Mouse (Mus musculus) cerebellum, postnatal 36 days (tissue): ENCODE data around the gene Farp1.

Source experiments
- DNase-seq, 2 experiments: peaks; one replicate each; pipeline ENCODE4 v3.0.0; 2021 to 2022; ENCODE audit warnings: mixed read lengths in 2 of 2

The Farp1 gene

DNA sequence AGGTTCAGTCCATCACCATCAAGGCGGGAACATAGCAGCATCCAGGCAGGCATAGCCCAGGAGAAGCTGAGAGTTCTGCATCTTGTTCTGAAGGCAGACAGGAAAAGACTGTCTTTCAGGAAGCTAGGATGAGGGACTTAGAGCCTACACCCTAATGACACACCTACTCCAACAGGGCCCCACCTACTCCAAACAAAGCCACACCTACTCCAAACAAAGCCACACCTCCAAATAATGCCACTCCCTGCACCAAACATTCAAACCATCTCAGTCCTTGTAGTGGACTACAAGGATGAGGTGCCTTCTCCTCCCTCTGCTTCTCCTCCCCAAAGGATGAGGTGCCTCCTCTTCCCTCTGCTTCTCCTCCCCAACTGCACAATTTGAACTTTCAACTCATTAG is 23.5 kb downstream of the Farp1 start:
- DNase-seq, result no peak

DNA sequence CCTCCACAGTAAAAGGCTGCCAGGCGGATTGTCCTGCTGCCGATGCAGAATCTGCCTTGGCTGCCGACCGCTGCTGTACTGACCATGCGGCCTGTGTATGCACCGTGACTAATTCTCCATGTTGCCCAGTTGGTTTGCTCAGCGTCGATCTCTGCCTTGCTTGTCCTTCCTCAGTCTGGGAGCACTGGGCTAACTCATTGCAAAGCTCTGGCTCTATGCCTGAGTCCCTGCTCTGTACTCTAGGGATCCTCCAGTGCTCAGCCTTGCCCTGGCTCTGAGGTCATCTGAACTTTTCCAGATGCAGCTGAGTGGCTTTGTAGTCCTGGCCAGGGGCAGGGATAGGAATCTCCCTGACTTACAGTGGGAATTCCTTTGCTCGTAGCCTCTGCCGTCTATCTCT is 24.3 kb downstream of the Farp1 start:
- DNase-seq, result peak in 1 of 2 experiments; percentile 29

DNA sequence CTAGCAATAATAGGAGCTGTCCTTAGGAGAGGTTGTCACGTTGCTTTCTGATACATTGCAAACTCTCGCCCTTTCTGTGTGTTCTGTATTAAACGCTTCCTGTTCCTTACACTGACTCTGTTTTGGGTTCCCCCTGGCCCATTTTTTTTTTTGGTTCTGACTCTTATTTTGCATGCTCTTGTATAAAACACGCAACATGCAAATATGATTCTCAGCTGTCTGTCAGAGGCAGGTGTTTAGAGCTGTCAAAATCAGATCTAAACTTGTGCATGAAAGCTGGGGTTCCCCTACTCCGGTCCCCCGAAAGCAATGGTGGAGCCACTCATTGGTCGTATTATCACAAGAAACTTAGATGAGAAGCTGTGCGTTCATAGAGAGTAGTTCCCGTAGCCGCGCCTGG is 25.5 kb downstream of the Farp1 start:
- DNase-seq, result no peak

DNA sequence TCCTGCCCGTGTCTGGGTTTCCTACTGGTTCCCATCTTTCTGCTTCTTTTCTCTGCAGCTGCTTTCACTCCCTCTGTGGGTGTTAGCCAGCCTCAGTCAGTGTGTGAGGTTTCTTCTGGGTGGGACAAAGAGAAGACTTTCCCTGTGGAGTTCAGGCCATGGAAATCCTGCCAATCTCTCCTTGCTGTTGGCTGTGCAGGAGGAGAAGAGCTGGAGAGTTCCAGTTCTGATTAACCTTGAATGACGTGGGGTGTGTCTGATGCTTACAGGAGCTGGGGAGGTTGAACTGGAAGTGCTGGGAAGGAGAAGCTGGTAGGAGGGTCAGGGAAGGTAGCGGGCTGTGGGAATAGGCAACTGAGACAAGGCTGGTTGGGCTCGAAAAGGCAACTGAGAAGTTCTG is 26.7 kb downstream of the Farp1 start:
- DNase-seq, result no peak

DNA sequence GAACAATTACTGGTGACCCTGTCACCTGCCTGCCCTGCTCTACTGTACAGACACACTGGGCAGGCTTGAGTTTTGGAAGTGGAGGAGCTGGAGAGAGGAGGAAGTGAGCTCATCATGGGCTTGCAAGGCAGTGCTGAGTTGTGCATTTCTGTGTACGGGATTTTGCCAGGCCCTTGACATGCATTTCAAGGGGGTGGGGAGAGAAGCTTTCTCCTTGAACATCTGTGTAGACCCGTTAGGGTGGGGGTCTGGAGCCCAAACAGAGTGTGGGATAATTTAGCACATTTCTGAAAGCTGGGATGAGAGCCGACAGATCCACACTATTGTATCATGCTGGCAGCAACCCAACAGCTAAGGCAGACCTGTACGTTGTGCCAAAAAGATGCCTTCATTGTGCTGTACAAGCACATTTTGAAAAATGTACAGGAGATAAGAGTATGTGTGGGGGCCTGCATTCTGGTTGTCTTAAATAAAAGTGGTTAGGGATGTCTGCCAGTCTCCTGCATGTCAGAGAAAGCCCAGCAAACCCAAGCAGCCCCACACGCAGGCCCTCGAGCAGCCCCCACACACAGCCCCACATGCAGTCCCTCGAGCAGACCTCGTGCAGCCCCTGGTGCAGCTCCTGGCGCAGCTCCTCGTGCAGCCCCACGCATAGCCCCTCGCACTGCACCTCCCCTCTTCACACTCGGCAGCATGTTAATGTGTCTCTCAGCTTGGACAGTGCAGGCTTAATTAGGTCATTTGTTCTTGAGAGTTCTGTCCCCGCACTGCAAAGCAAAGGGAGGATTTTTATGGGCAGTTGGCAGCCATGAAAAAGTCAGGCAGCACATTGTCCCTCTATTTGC is 27.5 kb downstream of the Farp1 start:
- peak; percentile 44 to 60 for DNase-seq

DNA sequence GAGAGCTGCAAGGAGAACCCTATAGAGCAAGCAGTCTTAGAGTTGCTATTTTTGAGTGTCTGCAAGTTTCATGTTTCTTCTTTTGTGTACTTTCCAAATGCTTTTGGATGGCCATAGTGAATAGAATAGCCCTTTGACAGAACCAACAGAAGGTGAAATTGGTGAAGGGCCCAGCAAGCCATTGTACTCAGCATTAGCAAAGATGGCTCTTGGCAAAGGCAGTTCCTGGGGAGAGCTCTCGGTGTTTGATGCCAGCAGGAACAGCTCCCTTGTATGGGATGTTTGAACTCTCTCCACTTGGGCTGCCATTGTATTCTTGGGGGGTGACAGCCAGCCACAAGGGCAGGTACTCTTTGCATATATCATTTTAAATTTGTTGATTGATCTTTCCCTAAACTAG is 29.7 kb downstream of the Farp1 start:
- no peak for DNase-seq

DNA sequence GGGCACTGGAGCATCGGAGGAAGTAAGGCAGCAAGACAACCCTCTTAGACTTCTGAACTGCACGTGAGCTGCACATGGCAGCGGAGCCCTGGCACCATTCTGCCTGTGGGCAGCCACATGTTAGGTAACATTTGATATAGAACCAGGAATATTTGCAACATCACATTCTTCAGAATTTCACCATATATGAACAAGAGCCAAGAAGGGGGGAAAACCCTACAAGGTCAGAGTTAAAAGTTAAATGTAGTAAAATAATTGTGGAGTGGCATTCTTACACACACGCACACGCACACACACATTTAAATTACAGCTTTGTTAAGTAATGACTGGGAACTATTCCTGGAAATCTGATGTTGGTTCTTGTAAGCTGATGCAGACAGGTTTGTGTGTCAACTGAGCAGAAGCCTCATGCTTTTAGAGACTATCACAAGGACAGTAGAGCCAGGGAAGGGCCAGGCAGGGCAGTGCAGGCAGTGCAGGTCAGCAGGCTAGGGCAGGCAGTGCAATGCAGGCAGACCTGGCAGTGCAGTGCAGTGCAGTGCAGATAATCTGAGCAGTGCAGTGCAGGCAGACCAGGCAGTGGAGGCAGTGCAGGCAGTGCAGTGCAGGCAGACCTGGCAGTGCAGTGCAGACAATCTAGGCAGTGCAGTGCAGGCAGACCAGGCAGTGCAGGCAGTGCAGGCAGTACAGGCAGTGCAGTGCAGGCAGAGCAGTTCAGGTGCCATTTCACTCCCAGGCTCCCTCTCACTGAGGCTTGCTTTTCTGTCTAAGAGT is 38.3 kb downstream of the Farp1 start:
- DNase-seq, result no peak

DNA sequence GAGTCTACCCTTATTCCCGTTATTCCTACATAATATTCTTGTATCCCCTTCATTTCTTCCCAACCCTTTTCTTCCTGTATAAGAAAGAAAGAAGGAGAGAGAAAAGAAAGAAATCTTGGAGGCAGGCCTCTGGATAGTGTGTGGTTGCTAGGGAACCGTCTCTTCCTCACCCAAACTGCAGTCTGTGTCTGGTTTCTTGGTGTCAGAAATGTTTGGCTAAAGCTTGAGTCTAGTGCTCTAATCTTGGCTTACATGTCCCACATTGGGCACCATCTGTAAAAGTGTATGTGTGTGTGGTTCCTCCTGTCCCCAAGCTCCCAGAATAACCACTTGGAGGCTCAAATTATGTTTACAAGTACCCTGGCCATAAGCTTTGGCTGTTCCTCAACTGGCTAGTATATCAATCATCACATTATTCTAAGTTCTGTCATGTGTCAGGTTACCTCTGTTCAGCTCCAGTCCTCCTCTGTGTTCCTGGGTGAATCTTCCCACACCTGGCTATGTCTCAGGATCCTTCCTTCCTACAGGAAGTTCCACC is 39.3 kb downstream of the Farp1 start:
- no peak for DNase-seq

DNA sequence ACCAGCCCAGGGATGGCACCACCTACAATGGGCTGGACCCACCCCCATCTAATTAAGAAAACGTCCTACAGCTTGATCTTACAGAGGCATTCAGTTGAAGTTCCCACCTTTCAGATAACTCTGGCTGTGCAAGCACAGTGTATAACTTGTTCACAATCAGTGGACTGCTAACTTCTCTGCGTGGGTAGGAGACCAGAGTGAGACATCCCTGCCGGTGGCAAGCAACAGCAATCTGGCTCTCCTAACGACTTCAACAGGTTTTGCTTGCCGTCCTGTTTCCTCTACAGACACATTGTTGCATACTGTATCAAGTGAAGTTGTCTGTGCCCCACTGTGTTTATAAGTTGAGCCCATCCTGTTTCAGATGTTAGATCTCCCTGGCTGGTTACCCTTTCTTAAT is 45.7 kb downstream of the Farp1 start:
- DNase-seq, result no peak

DNA sequence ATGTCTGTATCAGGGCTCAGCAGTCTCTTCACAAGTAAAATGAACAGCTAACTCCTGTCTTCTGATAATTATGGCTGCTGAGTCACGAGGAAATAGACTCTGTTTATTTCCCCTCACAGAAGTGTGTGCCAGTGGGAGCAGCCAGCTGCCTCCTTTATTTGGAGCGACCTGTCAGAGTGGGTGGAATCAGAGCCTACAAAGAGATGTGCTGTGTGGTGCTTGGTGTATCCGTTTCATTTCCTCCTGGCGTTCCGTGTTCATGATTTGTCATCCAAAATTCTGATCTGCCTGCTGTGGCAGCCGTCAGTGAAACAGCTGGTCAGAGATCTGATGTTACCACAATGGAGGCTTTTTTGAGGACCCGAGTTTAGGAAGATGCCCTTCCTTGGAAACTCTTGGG is 47.3 kb downstream of the Farp1 start:
- no peak for DNase-seq

DNA sequence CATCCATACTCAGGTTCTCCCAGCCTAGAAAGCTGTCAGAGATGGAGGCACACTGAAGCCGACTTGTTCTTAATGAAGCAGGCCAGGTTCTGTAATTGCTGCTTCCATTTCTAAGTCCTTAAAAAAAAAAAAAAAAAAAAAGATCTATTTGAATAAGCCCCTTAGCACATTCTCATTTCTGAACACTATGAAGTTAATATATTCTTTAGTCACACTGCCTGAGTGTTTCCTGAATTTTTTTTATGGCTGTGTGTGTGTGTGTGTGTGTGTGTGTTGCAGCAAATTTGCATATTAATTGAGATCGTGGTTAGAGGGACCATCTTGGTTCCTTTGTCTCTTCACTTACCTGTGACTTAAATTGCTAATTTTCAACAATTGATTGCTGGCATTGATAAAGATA is 47.8 kb downstream of the Farp1 start:
- DNase-seq, result no peak

DNA sequence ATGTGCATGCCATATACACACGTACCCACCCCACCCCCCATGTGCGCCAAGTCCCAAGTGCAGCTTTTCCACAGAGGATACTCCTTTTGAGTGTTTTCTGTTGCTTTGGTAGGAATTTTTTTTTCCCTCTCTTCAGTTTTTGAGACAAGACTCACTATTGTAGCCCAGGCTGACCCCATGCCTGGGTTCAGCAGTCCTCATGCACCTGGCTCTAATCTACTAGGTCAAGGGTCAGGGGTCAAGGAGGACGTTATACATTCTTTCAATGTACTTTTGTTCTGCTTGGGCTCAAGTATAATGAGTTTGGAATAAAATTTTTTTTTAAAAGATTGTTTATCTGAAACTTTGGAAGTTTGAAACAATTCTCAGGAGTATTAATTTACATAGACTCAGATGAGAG is 48.4 kb downstream of the Farp1 start:
- DNase-seq, result no peak

DNA sequence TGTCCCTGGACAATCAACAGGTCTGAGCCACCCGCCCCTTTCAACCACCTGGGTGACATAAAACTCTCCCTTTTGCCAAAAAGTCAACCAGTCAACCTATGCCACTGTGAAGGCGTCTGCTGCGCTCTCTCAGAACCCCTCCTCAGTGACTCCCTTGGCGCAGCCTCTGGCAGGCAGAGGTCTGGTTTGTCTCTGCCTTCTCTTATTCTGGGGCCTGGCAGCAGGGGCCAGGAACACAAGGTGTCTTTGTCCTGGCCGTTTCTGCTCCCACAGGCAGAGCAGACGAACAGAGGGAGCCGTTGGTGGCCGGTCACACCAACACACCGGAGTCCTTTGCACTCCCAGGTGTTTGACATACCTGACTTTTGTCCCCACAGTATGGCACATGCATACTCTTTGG is 57.5 kb downstream of the Farp1 start:
- DNase-seq, result no peak

DNA sequence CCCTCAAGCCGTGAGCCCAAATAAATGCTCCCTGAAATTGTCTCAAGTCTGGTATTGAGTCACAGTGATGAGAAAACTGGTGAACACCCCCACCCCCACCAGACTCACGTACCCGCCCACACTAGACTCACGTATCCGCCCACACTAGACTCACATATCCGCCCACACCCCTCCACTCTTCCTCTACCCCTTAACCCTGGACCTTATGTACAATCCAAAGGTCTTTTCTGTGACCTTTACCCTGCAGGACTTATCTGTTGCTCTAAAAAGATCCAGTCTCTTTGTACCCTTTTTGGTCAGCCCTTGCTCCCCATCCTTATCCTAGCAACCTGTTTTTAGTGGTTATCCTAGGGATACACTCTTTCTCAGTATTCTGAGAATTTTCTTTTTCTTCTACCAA is 58.9 kb downstream of the Farp1 start:
- DNase-seq, result no peak

DNA sequence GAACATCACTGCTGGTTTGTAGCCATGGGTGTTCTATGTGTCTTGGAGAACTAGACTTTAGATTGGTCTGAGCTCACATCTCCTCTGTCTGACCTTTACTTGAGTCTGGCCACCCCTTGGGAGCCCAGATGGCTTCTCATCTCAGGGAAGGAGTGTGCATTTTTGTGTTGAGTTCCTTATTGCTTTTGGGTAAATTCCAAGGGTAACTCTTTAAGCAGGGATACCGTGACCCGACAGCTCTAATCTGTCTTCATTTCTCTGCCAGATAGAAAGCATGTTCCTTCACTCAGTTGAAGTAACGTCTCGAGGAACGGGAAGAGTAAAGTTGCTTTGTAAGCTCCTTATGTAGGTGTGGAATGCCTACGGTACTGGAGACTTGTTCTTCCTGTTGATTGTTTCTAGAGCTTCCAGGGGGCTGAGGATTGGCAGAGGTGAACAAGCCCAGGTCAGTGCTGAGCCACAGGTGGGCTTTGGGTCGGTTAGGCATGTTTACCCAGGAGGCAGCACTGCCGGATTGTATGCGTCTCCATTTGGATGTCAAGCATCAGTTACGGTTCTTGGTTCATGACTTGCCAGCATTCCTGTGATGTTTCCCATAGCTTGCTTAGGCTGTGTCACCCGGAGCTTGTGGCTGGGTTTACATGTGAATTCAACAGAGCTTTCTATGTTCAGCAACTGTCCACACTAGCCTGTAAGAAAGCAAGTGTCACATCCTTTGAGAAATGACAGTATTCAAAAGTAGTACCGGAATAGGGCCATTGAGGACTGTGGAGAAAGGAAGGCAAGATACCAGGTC is 62.8 kb downstream of the Farp1 start:
- no peak for DNase-seq

DNA sequence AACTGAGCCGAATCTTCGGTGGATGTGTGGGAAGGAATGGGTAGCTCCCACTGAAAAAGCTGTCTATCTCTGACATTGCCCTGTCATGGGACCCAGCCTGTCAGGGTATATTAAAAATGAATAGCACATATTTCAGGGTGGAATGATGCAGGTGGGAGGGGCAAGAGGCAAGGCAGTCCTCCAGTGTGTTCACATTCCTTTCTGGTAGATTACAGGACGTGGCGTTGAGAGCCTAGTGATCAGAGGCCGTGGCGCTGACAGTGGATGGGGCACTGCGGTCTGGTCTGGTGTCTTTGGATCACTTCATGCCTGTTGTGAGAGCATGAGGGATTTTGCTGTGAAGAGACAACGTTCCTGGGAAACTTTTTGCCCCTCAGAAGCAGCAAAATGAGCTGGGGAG is 64.1 kb downstream of the Farp1 start:
- DNase-seq, result no peak

DNA sequence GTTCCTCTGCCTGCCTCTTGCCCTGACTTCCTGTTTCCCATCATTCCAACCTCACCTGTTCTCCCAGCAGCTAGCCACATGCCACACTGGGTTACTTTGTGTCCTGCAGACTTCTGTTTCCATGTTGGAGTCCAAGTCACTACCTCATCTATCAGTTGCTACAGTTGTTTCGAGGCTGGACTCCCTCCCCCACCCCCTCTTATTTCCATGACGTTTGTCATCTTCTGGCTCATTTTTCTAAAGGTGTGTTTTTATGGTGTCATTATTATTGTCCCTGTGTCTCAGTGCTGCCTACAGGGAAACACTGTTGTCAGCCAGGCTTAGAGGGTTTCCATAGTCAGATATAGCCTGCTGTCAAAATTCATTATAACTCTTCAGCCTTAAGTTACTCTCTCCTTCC is 64.9 kb downstream of the Farp1 start:
- no peak for DNase-seq

DNA sequence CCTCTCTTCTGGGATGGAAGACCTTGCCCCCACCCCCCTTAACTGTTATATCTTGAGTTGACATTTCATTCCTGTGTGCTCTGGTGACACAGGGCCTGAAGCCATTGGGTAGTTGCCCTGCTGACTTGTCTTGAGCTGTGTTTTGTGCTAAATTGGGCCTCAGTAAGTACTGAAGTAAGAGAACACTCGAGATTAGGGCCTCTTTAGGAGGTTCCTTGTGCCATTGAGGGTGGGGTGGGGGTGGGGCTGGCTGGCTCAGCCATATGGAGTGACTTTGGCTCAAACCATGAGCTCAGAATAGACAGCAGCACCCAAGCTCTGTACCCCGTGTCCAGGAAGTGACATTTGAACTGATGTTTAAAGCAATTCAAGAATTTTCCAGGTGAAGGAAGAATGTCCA is 65.8 kb downstream of the Farp1 start:
- no peak for DNase-seq

DNA sequence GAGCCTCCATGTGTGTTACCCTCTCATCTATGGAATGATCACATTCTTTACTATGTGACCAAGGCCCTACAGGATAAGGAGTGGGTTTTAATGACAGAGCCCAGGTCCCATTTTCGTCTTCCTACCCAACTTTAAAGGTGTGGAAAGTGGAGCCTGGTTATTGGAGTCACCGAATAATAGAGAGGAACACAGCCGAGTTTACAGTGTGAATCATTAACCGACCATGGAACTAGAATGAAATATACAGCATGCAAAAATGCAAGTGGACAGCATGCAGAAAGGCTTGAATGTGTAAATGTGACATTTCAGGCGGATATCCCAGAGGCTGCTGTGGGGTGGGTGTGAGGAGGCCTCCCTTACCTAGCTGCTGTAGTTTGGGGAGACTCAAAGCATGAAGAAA is 66.5 kb downstream of the Farp1 start:
- DNase-seq, result no peak

DNA sequence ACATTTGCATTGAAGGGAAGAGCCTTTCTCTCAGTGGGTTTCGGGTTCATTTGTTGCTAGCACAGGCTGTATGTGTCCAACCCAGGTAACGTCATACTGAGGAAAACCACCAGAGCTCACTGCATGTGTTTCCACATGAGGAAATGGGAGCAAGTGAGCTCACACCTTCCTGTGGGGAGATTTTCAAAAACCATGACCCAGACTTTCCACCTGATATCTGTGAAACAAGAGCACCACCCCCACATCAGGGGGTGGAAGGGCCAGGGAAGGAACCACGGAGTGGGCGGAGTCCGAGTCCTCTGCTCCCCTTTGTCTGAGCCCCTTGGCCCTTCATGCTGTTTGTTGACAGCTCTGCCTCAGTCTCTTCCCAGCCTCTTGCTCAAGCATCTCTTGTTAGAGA is 67.6 kb downstream of the Farp1 start:
- no peak for DNase-seq

DNA sequence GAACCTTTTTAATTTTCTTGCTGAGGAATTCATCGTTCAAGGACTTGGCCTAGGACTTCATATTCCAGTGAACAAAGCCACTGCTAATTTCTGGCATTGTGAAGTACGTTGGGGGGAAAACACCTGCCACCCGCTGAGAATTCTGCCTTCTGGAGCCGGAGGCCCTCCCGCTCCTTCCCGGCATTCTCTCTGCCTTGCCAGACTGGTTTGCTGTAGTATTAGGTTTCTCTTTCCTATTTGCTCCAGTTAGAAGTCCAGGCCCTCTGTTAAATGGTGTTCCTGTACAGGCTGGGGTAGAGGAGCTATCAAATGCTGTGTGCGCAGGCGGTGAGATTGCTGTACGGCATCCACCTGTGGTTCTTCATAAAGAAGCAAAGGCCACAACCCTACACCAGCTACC is 68.5 kb downstream of the Farp1 start:
- DNase-seq, result peak; percentile 28 to 50

DNA sequence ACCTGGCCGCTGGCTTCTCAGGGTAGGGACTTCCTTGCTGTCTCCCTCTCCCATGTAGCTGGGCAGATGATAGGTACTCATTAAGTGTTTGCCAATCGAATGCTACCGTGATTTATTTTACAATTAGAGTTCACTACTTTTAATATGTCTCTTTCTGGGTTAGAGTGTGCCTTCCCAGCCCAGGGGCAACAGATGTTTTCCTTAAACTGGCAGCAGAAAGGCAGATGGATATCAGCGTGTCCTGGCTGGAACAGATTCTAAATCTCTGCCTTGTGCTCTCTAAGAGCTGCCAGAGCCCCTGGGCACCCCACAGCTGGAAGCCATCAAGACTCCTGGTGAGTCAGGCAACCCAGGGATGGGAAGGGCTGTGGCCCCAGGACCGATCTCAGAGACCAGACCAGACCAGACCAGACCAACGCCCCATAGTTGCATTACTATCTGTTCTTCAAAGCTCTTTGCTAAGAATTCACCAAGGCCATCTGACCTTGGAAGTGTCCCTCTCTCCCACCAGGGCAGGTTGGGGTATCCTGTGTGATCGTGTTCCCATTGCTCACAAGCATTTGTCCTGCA is 69.8 kb downstream of the Farp1 start:
- DNase-seq, result no peak

DNA sequence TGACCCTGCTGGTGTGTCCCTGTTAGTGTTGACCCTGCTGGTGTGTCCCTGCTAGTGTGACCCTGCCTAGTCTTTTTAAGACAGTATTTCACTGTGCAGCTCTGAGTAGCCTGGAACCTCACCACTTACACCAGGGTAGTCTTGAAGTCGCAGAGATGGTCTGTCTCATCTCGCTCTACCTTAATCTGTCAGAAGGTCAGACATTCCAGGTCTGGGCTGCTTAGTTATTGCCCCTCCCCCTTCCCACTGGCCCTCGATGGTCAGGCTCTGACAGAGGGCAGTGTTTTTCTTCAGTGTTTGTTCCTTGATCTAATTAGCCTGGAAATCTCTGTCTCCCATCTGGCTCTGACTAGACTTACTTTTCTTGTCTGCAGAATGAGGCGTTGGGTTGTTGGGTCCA is 71.9 kb downstream of the Farp1 start:
- no peak for DNase-seq
